Mouse (Mus musculus) heart, embryonic 16.5 days (tissue): Measurements from ENCODE around the gene Prmt7. TPM values are rescaled to one million over a fixed set of nuclear protein-coding genes. Genes with fewer than 3 reads are reported as not detected.

Experiments
- ATAC-seq: fragments of 200-750 bp; cut with Nextera tagmentation; replicated peaks from 2 replicates; pipeline ENCODE4 v1.8.0; 2017; ENCODE audit warnings: moderate number of reproducible peaks; ENCODE audit not compliant: insufficient read depth, low FRiP score; ENCODE audit errors: extremely low read depth
- H3K27ac ChIP-seq: fragments of 300-500 bp; sonication (generic); 2 replicates; pipeline ENCODE4 v1.5.1; 2014; ENCODE audit warnings: mild to moderate bottlenecking, low read length, control low read depth, moderate library complexity
- H3K27me3 ChIP-seq: fragments of 300-500 bp; sonication (generic); 2 replicates; pipeline ENCODE4 v1.6.1; 2014; ENCODE audit warnings: low read length, mixed read lengths; ENCODE audit not compliant: control insufficient read depth, insufficient read depth
- H3K36me3 ChIP-seq: fragments of 300-500 bp; sonication (generic); 2 replicates; pipeline ENCODE4 v1.6.1; 2014; ENCODE audit not compliant: control insufficient read depth, insufficient read depth
- H3K4me1 ChIP-seq: fragments of 300-500 bp; sonication (generic); 2 replicates; pipeline ENCODE4 v1.6.1; 2014; ENCODE audit warnings: low read length, mixed read lengths; ENCODE audit not compliant: control insufficient read depth, insufficient read depth
- H3K4me2 ChIP-seq: fragments of 300-500 bp; sonication (generic); 2 replicates; pipeline ENCODE4 v1.6.1; 2014; ENCODE audit warnings: low read depth, mild to moderate bottlenecking, control low read depth, low read length
- H3K4me3 ChIP-seq: fragments of 300-500 bp; sonication (generic); 2 replicates; pipeline ENCODE4 v1.5.1; 2014; ENCODE audit warnings: mild to moderate bottlenecking, control low read depth, low read length
- H3K9ac ChIP-seq: fragments of 300-500 bp; sonication (generic); 2 replicates; pipeline ENCODE4 v1.6.1; 2014; ENCODE audit warnings: low read length, control low read depth
- H3K9me3 ChIP-seq: fragments of 300-500 bp; sonication (generic); replicated peaks from 2 replicates; pipeline ENCODE4 v1.6.1; 2016; ENCODE audit warnings: low read length; ENCODE audit not compliant: control insufficient read depth
- WGBS: fragments of 180-500 bp; shearing (Covaris S2); extraction: QIAGEN DNeasy Blood & Tissue Kit; methylation state at CpG from one replicate; pipeline ENCODE4 v1.1.7; 2014; 5-methylcytosine and 5-hydroxymethylcytosine counted together
- polyA plus RNA-seq: library from polyadenylated mRNA; unstranded; fragments of >200 nt; fragmentation: Nextera tagmentation; extraction: Ambion mirVana; gene quantifications from 2 replicates; pipeline ENCODE4 v1.2.1, GENCODE M21; 2015

The Prmt7 gene
- polyA plus RNA-seq, result 34.1 and 34.4 TPM in 2 replicates

DNA sequence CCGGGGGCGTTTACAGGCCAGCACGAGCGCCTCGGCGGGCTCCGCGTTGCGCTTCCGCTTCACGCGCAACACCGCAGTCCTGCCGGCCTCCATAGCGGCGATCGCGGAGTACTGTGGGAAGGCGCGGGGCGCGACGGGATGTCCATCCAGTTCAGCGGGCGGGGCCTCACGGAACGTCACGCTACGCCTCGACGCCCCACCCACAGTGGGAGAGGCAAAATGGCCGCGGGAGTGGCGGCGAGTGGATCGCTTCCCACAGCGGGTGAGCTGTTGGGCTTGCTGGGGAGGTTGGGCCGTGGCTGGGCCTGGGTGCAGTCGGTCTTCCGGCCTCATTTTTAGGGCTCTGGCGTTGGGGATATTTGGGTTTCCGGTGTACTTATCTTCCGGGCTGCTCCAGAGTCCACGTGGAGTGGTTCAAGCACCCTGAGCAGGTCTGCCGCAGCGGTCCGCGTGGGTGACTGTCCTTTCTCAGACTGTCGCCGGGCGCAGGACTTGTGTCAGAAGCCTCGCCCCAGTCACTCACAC is at the start of gene Prmt7, which contains the start of gene Slc7a6os:
Gene Prmt7 (plus strand): TSS at position 116 of the 525 bp plus-strand sequence.
Gene Slc7a6os (minus strand): TSS at position 115 of the 525 bp plus-strand sequence.
- H3K9ac ChIP-seq, result peak within 1 kb of the TSS; percentile 89
- peak within 1 kb of the TSS; percentile 73 for H3K4me3 ChIP-seq
- ATAC-seq, result peak; percentile 99
- H3K36me3 ChIP-seq, result peaks cover 5% of the 10 kb centered on the region; the same call in 1 of the 2 replicates
- H3K27ac ChIP-seq, result peak within 1 kb of the TSS; percentile 86
- no peaks in the 10 kb centered on the region for H3K27me3 ChIP-seq
- H3K4me1 ChIP-seq, result peaks cover 10% of the 10 kb centered on the region
- H3K9me3 ChIP-seq, result no peaks in the 10 kb centered on the region
- H3K4me2 ChIP-seq, result peak within 1 kb of the TSS; percentile 79
- WGBS, result under 1% methylated on average over 52 of the region's 52 CpGs

DNA sequence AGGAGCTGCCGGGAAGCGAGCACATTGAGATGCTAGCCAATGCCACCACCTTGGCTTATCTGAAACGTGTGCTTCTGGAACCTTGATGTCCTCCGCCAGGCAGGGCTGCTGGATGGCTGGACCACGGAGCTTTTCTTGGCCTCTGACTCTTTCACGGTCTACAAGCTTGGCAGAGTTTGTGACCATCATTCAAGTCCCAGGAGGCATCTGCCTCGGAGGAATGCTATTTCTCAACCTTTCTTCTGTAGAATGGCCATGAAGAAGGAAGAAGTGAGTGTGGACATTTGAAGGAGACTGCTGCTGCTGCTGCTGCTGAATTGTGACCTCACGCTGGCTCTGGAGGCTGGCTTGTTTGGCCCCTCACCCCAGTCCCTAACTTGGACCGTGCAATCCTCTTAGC is 47.5 kb upstream of the Prmt7 start:
- Histone ChIP-seq H3K36me3 (peaks cover 12% of the 10 kb centered on the region), H3K9ac (no peak overlapping the region), H3K27me3 (no peaks in the 10 kb centered on the region), H3K4me3 (no peak overlapping the region), H3K4me2 (no peak overlapping the region), H3K27ac (no peak overlapping the region), H3K9me3 (no peaks in the 10 kb centered on the region), H3K4me1 (peaks cover 12% of the 10 kb centered on the region)
- ATAC-seq, result no peak
- 80% methylated on average over 9 of the region's 9 CpGs for WGBS

DNA sequence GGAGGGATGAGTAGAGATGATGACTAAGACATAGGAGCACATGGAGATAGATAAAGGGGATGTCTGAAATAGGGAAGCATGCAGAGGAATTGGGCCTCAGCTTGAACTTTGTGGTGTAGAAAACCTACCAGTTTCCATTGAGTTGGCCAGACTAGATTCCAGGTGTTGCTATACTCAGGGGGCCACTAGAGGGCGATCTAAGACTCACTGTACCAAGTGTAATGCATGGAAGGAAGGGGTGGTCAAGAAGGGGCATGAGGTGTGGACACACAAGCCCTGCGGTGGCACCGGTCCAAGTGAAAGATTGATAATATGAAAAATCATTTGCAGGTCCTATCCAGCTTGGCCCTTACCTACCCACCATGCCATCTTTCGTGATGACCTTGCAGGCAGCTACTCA is 45.3 kb upstream of the Prmt7 start:
- Histone ChIP-seq H3K27ac (no peak overlapping the region), H3K27me3 (no peaks in the 10 kb centered on the region), H3K4me1 (peaks cover 16% of the 10 kb centered on the region), H3K9me3 (no peaks in the 10 kb centered on the region), H3K4me3 (no peak overlapping the region), H3K9ac (no peak overlapping the region), H3K36me3 (peaks cover 12% of the 10 kb centered on the region), H3K4me2 (no peak overlapping the region)
- ATAC-seq, result no peak
- 45% methylated on average over 4 of the region's 4 CpGs for WGBS

DNA sequence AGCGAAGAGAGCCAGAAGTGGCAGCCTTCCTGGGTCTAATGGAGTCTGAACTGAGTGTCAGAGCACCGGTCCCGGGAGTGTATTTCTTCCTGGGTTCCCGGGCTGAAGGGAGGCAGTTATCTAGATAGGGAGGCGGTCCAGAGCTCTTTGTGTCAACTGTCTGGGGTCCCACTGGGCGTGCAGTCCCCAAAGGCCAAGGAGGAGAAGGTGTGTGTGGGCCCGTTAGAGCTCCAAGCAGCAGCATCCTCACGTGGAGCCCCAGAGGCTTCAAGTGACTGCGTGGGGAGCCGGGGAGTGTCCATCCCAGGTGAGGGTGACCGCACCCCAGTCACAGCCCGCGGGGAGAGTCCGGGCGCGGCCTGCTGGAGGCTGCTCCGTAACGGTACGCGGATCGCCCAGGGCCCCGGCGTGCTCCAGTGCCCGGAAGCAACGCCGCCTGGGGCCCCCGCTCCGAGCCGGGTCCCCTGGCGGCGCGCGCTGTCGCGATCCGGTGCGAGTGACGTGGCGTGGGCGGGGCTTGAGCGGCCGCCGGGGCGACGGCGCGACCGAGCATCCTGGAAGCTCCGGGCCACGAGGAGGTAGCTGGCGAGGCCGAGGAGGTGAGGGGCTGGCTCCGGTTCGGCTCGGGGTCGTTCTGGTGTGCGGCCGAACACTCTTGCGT is 42.2 kb upstream of the Prmt7 start, which contains the start of gene Slc7a6:
Gene Slc7a6 (plus strand): TSS at position 502 of the 661 bp plus-strand sequence.
- 0 out of 2 replicates have a peak, but pooled peaks cover 2% of the 10 kb centered on the region for H3K36me3 ChIP-seq
- H3K9ac ChIP-seq, result peak within 1 kb of the TSS; percentile 89
- peak within 1 kb of the TSS; percentile 94 for H3K4me3 ChIP-seq
- no peaks in the 10 kb centered on the region for H3K27me3 ChIP-seq
- ATAC-seq, result peak; percentile 89
- peaks cover 16% of the 10 kb centered on the region for H3K4me1 ChIP-seq
- WGBS, result under 1% methylated on average over 58 of the region's 59 CpGs
- peak within 1 kb of the TSS; percentile 85 for H3K4me2 ChIP-seq
- no peaks in the 10 kb centered on the region for H3K9me3 ChIP-seq
- H3K27ac ChIP-seq, result peak within 1 kb of the TSS; percentile 74

DNA sequence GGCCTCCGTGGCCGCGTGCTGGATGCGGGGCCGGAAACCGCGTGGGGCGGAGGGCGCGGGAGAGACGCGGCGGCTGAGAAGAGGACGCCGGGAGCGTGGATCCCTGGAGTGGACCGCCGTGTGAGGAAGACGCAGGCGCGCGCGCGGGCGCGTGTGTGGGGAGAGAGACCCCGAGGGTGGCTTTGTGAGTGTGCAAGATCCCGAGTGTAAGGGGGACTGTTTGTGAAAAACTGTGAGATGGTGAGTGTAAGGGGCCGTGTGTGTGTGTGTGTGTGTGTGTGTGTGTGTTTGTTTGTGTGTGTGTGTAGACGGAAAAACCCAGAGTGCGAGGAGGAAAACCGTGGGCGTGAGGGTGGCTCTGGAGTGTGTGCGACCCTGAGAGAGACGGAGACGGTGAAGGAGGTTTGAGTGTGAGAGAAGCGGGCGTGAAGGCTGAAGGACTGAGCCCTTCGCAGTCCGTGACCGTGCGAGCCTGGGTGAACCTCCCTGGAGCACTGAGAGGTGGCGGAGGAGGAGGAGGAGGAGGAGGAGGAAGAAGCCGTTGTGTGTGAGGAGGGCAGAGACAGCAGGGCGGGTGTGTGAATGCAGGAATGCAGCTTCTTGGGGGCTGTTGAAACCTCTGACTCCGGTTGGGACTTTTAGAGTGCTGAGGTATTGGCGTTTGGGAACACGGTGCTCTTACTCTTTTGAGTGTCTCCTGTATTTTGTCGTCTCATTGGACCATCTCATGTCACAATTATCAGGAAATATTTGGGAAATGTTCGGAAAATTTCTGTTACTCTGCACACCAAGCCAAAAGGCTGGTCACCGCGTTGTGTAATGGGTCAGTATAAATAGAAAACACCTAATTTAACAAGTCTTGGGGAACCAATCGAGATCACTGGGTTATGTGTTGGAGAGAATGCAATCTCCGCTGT is 41.5 kb upstream of the Prmt7 start:
- ATAC-seq, result peak; percentile 57
- no peaks in the 10 kb centered on the region for H3K27me3 ChIP-seq
- H3K36me3 ChIP-seq, result no peaks in the 10 kb centered on the region
- H3K4me3 ChIP-seq, result peak overlapping the region; percentile 94
- H3K9me3 ChIP-seq, result no peaks in the 10 kb centered on the region
- H3K4me2 ChIP-seq, result peak overlapping the region; percentile 85
- H3K9ac ChIP-seq, result peak overlapping the region; percentile 89
- peak overlapping the region; percentile 74 for H3K27ac ChIP-seq
- peaks cover 16% of the 10 kb centered on the region for H3K4me1 ChIP-seq
- under 1% methylated on average over 54 of the region's 54 CpGs for WGBS

DNA sequence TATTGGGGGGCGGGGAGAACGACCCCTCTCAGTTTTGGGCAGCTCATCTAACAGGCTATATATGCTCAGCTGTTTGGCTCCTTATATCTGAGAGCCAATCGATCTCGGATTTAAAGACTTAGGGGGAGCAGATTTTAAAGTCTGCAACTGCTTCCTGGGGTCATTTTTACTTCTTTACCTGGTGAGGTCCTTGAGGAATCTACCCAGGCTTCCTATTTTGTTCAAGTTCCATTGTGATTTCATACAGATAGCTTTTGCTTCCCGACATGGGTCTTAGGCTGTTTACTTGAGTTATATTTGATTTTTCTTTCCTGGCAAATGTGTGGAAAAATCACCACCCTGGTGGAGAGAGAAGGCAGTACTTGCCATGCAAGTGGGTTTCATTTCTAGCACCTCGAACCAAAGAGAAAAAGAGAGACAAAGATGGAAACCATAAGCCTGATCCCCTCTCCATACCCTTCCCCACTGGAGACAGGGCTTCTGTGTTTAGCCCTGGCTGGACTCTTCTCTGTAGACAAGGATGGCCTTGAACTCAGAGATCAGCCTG is 40.7 kb upstream of the Prmt7 start:
- peak overlapping the region; percentile 74; the same call in 1 of the 2 replicates for H3K27ac ChIP-seq
- no peaks in the 10 kb centered on the region for H3K9me3 ChIP-seq
- H3K4me3 ChIP-seq, result peak overlapping the region; percentile 94
- H3K4me2 ChIP-seq, result peak overlapping the region; percentile 85
- H3K36me3 ChIP-seq, result no peaks in the 10 kb centered on the region
- peaks cover 16% of the 10 kb centered on the region for H3K4me1 ChIP-seq
- peak overlapping the region; percentile 89 for H3K9ac ChIP-seq
- ATAC-seq, result no peak
- WGBS, result 25% methylated on average over 6 of the region's 6 CpGs
- no peaks in the 10 kb centered on the region for H3K27me3 ChIP-seq

DNA sequence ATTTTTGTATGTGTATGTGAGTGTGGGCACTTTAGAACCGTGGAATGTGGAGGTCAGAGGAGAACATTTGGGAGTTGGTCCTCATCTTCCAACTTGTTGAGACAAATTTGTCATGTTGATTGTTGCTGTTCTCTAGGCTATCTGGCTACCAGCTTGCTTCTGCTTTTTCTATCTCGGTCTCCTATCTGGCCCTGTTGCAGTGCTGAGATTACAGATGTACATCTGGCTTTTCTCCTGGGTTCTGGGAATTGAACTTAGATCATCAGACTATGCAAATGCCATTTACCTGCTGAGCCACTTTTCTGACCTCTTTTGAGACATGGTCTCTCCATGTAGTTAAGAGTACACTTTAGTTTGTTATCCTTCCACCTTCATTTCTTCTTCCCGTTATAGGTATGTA is 37.2 kb upstream of the Prmt7 start:
- peaks cover 7% of the 10 kb centered on the region for H3K4me1 ChIP-seq
- WGBS, result 73% methylated on average over 3 of the region's 3 CpGs
- no peaks in the 10 kb centered on the region for H3K36me3 ChIP-seq
- H3K4me3 ChIP-seq, result no peak overlapping the region
- H3K9ac ChIP-seq, result no peak overlapping the region
- ATAC-seq, result no peak
- no peaks in the 10 kb centered on the region for H3K27me3 ChIP-seq
- H3K4me2 ChIP-seq, result no peak overlapping the region
- H3K27ac ChIP-seq, result no peak overlapping the region
- H3K9me3 ChIP-seq, result no peaks in the 10 kb centered on the region

DNA sequence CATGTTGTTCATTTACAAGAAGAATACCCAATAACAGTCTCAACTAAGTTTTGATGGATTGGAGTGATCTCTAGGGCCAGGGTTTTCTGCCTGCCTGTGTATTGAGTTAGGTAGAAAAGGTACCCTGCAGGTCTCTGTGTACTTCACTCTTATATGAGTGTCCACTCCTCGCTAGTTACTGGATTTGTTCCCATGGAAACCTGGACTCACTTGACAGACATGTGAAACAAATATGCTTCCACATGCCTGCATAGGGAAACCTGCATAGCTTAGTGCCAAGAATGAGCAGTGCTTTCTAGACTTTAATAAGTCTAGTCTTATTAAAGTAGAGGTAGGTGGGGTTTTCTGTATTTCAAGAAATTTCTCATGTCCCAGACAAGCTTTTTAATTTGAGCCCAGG is 33.8 kb upstream of the Prmt7 start:
- no peak overlapping the region for H3K27ac ChIP-seq
- no peak for ATAC-seq

More for the DNA sequence above, 33.8 kb upstream of the Prmt7 start:
- peaks cover 2% of the 10 kb centered on the region; the same call in 1 of the 2 replicates for H3K4me1 ChIP-seq
- no peaks in the 10 kb centered on the region for H3K27me3 ChIP-seq
- no peaks in the 10 kb centered on the region for H3K9me3 ChIP-seq
- H3K36me3 ChIP-seq, result no peaks in the 10 kb centered on the region
- no peak overlapping the region for H3K4me2 ChIP-seq
- no peak overlapping the region for H3K9ac ChIP-seq
- WGBS, result 22% methylated on average over 1 of the region's 1 CpGs
- no peak overlapping the region for H3K4me3 ChIP-seq
